Mouse (Mus musculus) forebrain, embryonic 11.5 days (tissue): Measurements from ENCODE around the gene Lamtor3. TPM values are rescaled to one million over a fixed set of nuclear protein-coding genes. Genes with fewer than 3 reads are reported as not detected.
A peak's percentile ranks its signal among the peaks of the same experiment; 100 is the strongest.
"Not testable (repeated sequence)": the region's sequence is repeated elsewhere in the genome, so short reads cannot be mapped to it uniquely, and the experiment has no call there.

Experiments used
- ATAC-seq: fragments of 200-750 bp; cut with Nextera tagmentation; replicated peaks from 2 replicates; pipeline ENCODE4 v1.8.0; 2017; ENCODE audit warnings: moderate TSS enrichment; ENCODE audit not compliant: low FRiP score
- DNase-seq: peaks from one replicate; pipeline ENCODE4 v3.0.0-alpha.2; 2017; ENCODE audit warnings: low spot score
- H3K27ac ChIP-seq: fragments of 300-500 bp; sonication (generic); 2 replicates; pipeline ENCODE4 v1.5.1; 2014; ENCODE audit warnings: low read depth, low read length
- H3K27me3 ChIP-seq: fragments of 300-500 bp; sonication (generic); 2 replicates; pipeline ENCODE4 v1.6.1; 2014; ENCODE audit warnings: mild to moderate bottlenecking, low read length, mixed read lengths; ENCODE audit not compliant: control insufficient read depth, insufficient read depth
- H3K36me3 ChIP-seq: fragments of 300-500 bp; sonication (generic); 2 replicates; pipeline ENCODE4 v1.6.1; 2014; ENCODE audit warnings: mild to moderate bottlenecking, low read length, moderate library complexity, mixed read lengths; ENCODE audit not compliant: control insufficient read depth, insufficient read depth
- H3K4me1 ChIP-seq: fragments of 300-500 bp; sonication (generic); replicated peaks from 2 replicates; pipeline ENCODE4 v1.6.1; 2014; ENCODE audit warnings: low read length, mixed read lengths; ENCODE audit not compliant: control insufficient read depth, insufficient read depth
- H3K4me2 ChIP-seq: fragments of 300-500 bp; sonication (generic); 2 replicates; pipeline ENCODE4 v1.6.1; 2014; ENCODE audit warnings: low read depth, mild to moderate bottlenecking, low read length, moderate library complexity, mixed read lengths; ENCODE audit not compliant: severe bottlenecking
- H3K4me3 ChIP-seq: fragments of 300-500 bp; sonication (generic); 2 replicates; pipeline ENCODE4 v1.5.1; 2014; ENCODE audit warnings: low read depth, low read length
- H3K9ac ChIP-seq: fragments of 300-500 bp; sonication (generic); 2 replicates; pipeline ENCODE4 v1.6.1; 2014; ENCODE audit warnings: low read length
- H3K9me3 ChIP-seq: fragments of 300-500 bp; sonication (generic); 2 replicates; pipeline ENCODE4 v1.6.1; 2016; ENCODE audit warnings: low read length, mixed read lengths; ENCODE audit not compliant: control insufficient read depth
- WGBS: fragments of 180-500 bp; shearing (Covaris S2); extraction: QIAGEN DNeasy Blood & Tissue Kit; methylation state at CpG from one replicate; pipeline ENCODE4 v1.1.7; 2014; 5-methylcytosine and 5-hydroxymethylcytosine counted together
- polyA plus RNA-seq: library from polyadenylated mRNA; unstranded; fragments of >200 nt; fragmentation: Nextera tagmentation; extraction: Ambion mirVana; gene quantifications from 2 replicates; pipeline ENCODE4 v1.2.1, GENCODE M21; 2014

The Lamtor3 gene
- polyA plus RNA-seq, 1 experiment from 2014 or later: 107 TPM

GRCm38 (mm10) chr3:137959456-137959855 lies 41.1 kb downstream of the Lamtor3 start:
- 83% methylated on average over 4 of the region's 4 CpGs for WGBS
- H3K36me3 ChIP-seq: no peaks in the 10 kb centered on the region
- DNase-seq (no peak), ATAC-seq (no peak)
- no peaks in the 10 kb centered on the region for H3K27me3 ChIP-seq
- no peak overlapping the region for H3K4me2 ChIP-seq
- no peak overlapping the region for H3K9ac ChIP-seq
- H3K4me3 ChIP-seq: no peak overlapping the region
- no peaks in the 10 kb centered on the region for H3K4me1 ChIP-seq
- no peaks in the 10 kb centered on the region for H3K9me3 ChIP-seq
- H3K27ac ChIP-seq: no peak overlapping the region

DNA sequence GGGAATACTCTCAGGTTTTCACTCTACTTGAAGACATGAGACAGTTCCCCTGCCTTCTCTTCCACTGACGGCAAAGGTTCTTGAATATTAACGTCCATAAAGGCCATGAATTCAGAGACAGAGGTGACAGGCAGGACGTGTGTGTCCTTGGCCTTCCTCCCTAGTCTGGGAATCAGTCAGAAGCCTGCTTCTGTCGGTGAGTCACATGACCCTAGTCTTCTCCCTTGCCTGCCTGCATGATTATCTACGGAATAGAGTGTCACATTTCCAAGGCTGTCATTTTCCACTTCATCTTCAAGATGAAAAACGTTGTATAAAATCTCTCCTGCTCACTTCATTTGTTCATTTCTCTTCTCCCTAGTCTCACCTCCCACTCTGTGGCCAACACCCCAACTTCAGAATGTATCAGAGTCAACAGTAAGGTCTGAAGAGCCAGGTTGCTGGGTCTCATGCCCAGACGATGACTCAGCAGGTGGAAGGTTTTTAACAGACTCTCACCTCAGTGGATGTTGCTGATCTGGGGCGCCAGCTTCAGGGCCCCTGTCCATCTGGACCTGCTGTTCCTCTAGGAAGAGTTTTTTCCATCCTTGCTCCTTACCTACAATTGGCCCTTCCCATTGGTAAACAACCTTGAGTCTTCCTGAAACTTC lies 43.6 kb downstream of the Lamtor3 start:
- H3K4me1 ChIP-seq: no peaks in the 10 kb centered on the region
- ATAC-seq: no peak
- no peak for DNase-seq
- H3K36me3 ChIP-seq: no peaks in the 10 kb centered on the region
- H3K9me3 ChIP-seq: no peaks in the 10 kb centered on the region
- H3K4me3 ChIP-seq: no peak overlapping the region
- H3K27me3 ChIP-seq: no peaks in the 10 kb centered on the region
- no peak overlapping the region for H3K4me2 ChIP-seq
- 70% methylated on average over 8 of the region's 8 CpGs for WGBS
- no peak overlapping the region for H3K9ac ChIP-seq
- no peak overlapping the region for H3K27ac ChIP-seq

DNA sequence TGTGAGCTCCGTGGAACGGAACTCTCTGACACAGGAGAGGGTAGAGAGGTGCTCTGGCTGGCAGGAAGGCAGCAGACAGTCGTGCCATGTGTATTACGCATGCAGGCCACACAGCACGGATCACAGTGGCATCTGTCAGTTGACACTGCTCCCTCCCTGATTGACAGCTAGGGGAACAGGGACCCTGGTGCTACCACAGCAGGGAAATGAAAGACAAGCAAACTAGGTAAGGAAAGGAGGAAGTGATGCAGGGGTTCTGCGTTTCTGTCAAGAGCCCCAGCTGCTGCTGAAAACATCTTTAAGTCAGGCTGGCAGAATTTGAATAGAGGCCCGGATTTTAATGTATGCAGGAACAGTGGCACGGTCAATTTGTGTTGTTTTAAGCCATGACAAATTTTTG lies 45.2 kb downstream of the Lamtor3 start:
- no peak for ATAC-seq
- no peak overlapping the region for H3K4me3 ChIP-seq
- WGBS: 76% methylated on average over 8 of the region's 8 CpGs
- H3K27me3 ChIP-seq: no peaks in the 10 kb centered on the region
- H3K4me2 ChIP-seq: no peak overlapping the region
- DNase-seq: no peak
- no peak overlapping the region for H3K27ac ChIP-seq
- H3K9me3 ChIP-seq: no peaks in the 10 kb centered on the region
- H3K9ac ChIP-seq: no peak overlapping the region
- no peaks in the 10 kb centered on the region for H3K36me3 ChIP-seq
- H3K4me1 ChIP-seq: no peaks in the 10 kb centered on the region

GRCm38 (mm10) chr3:137964014-137964413 lies 45.7 kb downstream of the Lamtor3 start:
- not testable (repeated sequence) for H3K4me3 ChIP-seq, H3K9ac ChIP-seq, DNase-seq, H3K27me3 ChIP-seq, H3K36me3 ChIP-seq, H3K4me1 ChIP-seq, H3K4me2 ChIP-seq, ATAC-seq, H3K27ac ChIP-seq, H3K9me3 ChIP-seq
- WGBS: 81% methylated on average over 1 of the region's 1 CpGs

- ATAC-seq (no peak), DNase-seq (no peak)
- Histone ChIP-seq H3K9me3 (no peaks in the 10 kb centered on the region), H3K4me1 (no peaks in the 10 kb centered on the region), H3K27me3 (no peaks in the 10 kb centered on the region), H3K27ac (no peak overlapping the region), H3K4me3 (no peak overlapping the region), H3K4me2 (no peak overlapping the region), H3K36me3 (no peaks in the 10 kb centered on the region), H3K9ac (no peak overlapping the region)
- 93% methylated on average over 14 of the region's 14 CpGs for WGBS
Observed at GRCm38 (mm10) chr3:137968105-137968819, 50.0 kb downstream of the Lamtor3 start.

DNA sequence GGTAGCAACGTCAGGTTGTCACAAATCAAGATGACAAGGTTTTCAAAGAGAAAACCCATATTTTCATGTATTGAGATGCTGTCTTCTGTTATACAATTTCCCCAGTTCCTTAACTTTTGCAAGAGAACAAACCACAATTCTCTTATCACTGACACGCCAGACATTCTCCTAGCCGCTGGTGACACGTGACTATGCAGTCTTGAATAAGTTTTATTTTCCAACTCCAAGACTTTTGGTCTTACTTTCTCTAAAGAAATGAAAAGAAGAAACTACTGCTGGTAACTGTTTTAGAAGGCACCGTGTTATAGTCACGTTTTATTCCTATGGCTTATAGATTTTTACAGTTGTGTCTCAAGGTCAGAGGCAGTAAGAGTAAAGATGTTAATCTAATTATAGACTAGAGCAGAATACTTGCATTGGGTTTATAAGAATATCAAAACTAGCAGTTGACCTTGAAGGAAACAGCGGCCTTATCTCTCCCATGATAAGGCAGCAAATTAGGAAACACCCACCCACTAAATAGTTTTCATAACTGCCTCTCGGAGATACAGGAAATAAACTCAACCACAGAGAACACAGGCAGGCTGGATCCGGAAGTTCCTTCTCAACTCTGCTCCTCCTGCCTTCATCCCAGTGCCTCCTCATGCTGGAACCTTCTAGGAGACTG lies 50.6 kb downstream of the Lamtor3 start:
- Histone ChIP-seq H3K9ac (no peak overlapping the region), H3K9me3 (no peaks in the 10 kb centered on the region), H3K36me3 (no peaks in the 10 kb centered on the region), H3K4me3 (no peak overlapping the region), H3K27ac (no peak overlapping the region), H3K27me3 (no peaks in the 10 kb centered on the region), H3K4me2 (no peak overlapping the region), H3K4me1 (no peaks in the 10 kb centered on the region)
- DNase-seq (no peak), ATAC-seq (no peak)
- 90% methylated on average over 9 of the region's 9 CpGs for WGBS

GRCm38 (mm10) chr3:137969951-137970350 lies 51.6 kb downstream of the Lamtor3 start:
- Histone ChIP-seq H3K9me3 (no peaks in the 10 kb centered on the region), H3K4me2 (peak overlapping the region; percentile 13; the same call in 1 of the 2 replicates), H3K4me3 (no peak overlapping the region), H3K9ac (no peak overlapping the region), H3K4me1 (no peaks in the 10 kb centered on the region), H3K36me3 (no peaks in the 10 kb centered on the region), H3K27ac (no peak overlapping the region), H3K27me3 (no peaks in the 10 kb centered on the region)
- DNase-seq (no peak), ATAC-seq (0 out of 2 replicates have a peak, but pooled peaks have one; percentile 28)
- WGBS: 44% methylated on average over 12 of the region's 12 CpGs

GRCm38 (mm10) chr3:137972224-137972623 lies 53.9 kb downstream of the Lamtor3 start:
- 91% methylated on average over 5 of the region's 5 CpGs for WGBS
- Histone ChIP-seq H3K9me3 (no peaks in the 10 kb centered on the region), H3K27ac (no peak overlapping the region), H3K9ac (no peak overlapping the region), H3K4me1 (peaks cover 1% of the 10 kb centered on the region; the same call in 1 of the 2 replicates), H3K36me3 (no peaks in the 10 kb centered on the region), H3K4me3 (no peak overlapping the region), H3K27me3 (no peaks in the 10 kb centered on the region), H3K4me2 (no peak overlapping the region)
- no peak for ATAC-seq
- DNase-seq: no peak
